Mouse (Mus musculus): ENCODE data around the gene Far2. TPM values are rescaled to one million over a fixed set of nuclear protein-coding genes. Genes with fewer than 3 reads are reported as not detected.
"Not testable (repeated sequence)": the region's sequence is repeated elsewhere in the genome, so short reads cannot be mapped to it uniquely, and the experiment has no call there.

Far2 gene
- polyA plus RNA-seq, 1 experiment: not detected

GRCm38 (mm10) chr6:148142421-148142820, 95.4 kb downstream of the Far2 start:
- H3K4me3 ChIP-seq (ENCODE audit: insufficient read depth, low read length): no peak overlapping the region
- TF ChIP-seq POLR2A (IDR thresholded peaks at IDR 0.05; ENCODE audit: borderline replicate concordance, low read depth, low read length) (no peak), CTCF (IDR thresholded peaks at IDR 0.05; ENCODE audit: low read depth, low read length) (no peak)
- H3K27ac ChIP-seq (ENCODE audit: insufficient read depth, low read depth, low read length): no peak overlapping the region
- H3K4me1 ChIP-seq (ENCODE audit: control insufficient read depth, insufficient read depth, low read length): no peaks in the 10 kb centered on the region

- H3K4me3 ChIP-seq (ENCODE audit: insufficient read depth, low read length); H3K27ac ChIP-seq (ENCODE audit: insufficient read depth, low read depth, low read length); H3K4me1 ChIP-seq (ENCODE audit: control insufficient read depth, insufficient read depth, low read length): not testable (repeated sequence)
These were observed 105.2 kb downstream of the Far2 start for GRCm38 (mm10) chr6:148152305-148152704.

GRCm38 (mm10) chr6:148172904-148173303, 125.8 kb downstream of the Far2 start:
- H3K4me1 ChIP-seq (ENCODE audit: control insufficient read depth, insufficient read depth, low read length): no peaks in the 10 kb centered on the region
- H3K27ac ChIP-seq (ENCODE audit: insufficient read depth, low read depth, low read length): no peak overlapping the region
- no peak overlapping the region for H3K4me3 ChIP-seq (ENCODE audit: insufficient read depth, low read length)
- no peak for TF ChIP-seq POLR2A (IDR thresholded peaks at IDR 0.05; ENCODE audit: borderline replicate concordance, low read depth, low read length)
- no peak for TF ChIP-seq CTCF (IDR thresholded peaks at IDR 0.05; ENCODE audit: low read depth, low read length)

- Histone ChIP-seq H3K4me1 (ENCODE audit: control insufficient read depth, insufficient read depth, low read length) (no peaks in the 10 kb centered on the region), H3K4me3 (ENCODE audit: insufficient read depth, low read length) (no peak overlapping the region), H3K27ac (ENCODE audit: insufficient read depth, low read depth, low read length) (no peak overlapping the region)
- no peak for TF ChIP-seq CTCF (IDR thresholded peaks at IDR 0.05; ENCODE audit: low read depth, low read length)
- no peak for TF ChIP-seq POLR2A (IDR thresholded peaks at IDR 0.05; ENCODE audit: borderline replicate concordance, low read depth, low read length)
These were observed 138.6 kb downstream of the Far2 start for GRCm38 (mm10) chr6:148185694-148186093.

- TF ChIP-seq CTCF (IDR thresholded peaks at IDR 0.05; ENCODE audit: low read depth, low read length) (no peak), POLR2A (IDR thresholded peaks at IDR 0.05; ENCODE audit: borderline replicate concordance, low read depth, low read length) (no peak)
- H3K27ac ChIP-seq (ENCODE audit: insufficient read depth, low read depth, low read length): no peak overlapping the region
- H3K4me3 ChIP-seq (ENCODE audit: insufficient read depth, low read length): no peak overlapping the region
- no peaks in the 10 kb centered on the region for H3K4me1 ChIP-seq (ENCODE audit: control insufficient read depth, insufficient read depth, low read length)
These were observed 147.1 kb downstream of the Far2 start for GRCm38 (mm10) chr6:148193972-148194701.

- H3K27ac ChIP-seq (ENCODE audit: insufficient read depth, low read depth, low read length): no peak overlapping the region
- H3K4me1 ChIP-seq (ENCODE audit: control insufficient read depth, insufficient read depth, low read length): no peaks in the 10 kb centered on the region
- no peak overlapping the region for H3K4me3 ChIP-seq (ENCODE audit: insufficient read depth, low read length)
- no peak for TF ChIP-seq CTCF (IDR thresholded peaks at IDR 0.05; ENCODE audit: low read depth, low read length)
These were observed 152.1 kb downstream of the Far2 start for GRCm38 (mm10) chr6:148199177-148199576.

GRCm38 (mm10) chr6:148199729-148200128, 152.7 kb downstream of the Far2 start:
- H3K27ac ChIP-seq (ENCODE audit: insufficient read depth, low read depth, low read length): no peak overlapping the region

GRCm38 (mm10) chr6:148205134-148205533, 158.1 kb downstream of the Far2 start:
- TF ChIP-seq CTCF (IDR thresholded peaks at IDR 0.05; ENCODE audit: low read depth, low read length): no peak
- no peak for TF ChIP-seq POLR2A (IDR thresholded peaks at IDR 0.05; ENCODE audit: borderline replicate concordance, low read depth, low read length)
- Histone ChIP-seq H3K4me3 (ENCODE audit: insufficient read depth, low read length) (no peak overlapping the region), H3K4me1 (ENCODE audit: control insufficient read depth, insufficient read depth, low read length) (peaks cover 2% of the 10 kb centered on the region; the same call in 1 of the 2 replicates), H3K27ac (ENCODE audit: insufficient read depth, low read depth, low read length) (no peak overlapping the region)

More at GRCm38 (mm10) chr6:148199729-148200128, 152.7 kb downstream of the Far2 start:
- Histone ChIP-seq H3K4me1 (ENCODE audit: control insufficient read depth, insufficient read depth, low read length) (no peaks in the 10 kb centered on the region), H3K4me3 (ENCODE audit: insufficient read depth, low read length) (no peak overlapping the region)
- TF ChIP-seq CTCF (IDR thresholded peaks at IDR 0.05; ENCODE audit: low read depth, low read length) (no peak), POLR2A (IDR thresholded peaks at IDR 0.05; ENCODE audit: borderline replicate concordance, low read depth, low read length) (no peak)

GRCm38 (mm10) chr6:148207522-148207921, 160.5 kb downstream of the Far2 start:
- H3K4me1 ChIP-seq (ENCODE audit: control insufficient read depth, insufficient read depth, low read length): peaks cover 2% of the 10 kb centered on the region; the same call in 1 of the 2 replicates
- no peak overlapping the region for H3K27ac ChIP-seq (ENCODE audit: insufficient read depth, low read depth, low read length)
- no peak overlapping the region for H3K4me3 ChIP-seq (ENCODE audit: insufficient read depth, low read length)
- TF ChIP-seq POLR2A (IDR thresholded peaks at IDR 0.05; ENCODE audit: borderline replicate concordance, low read depth, low read length) (no peak), CTCF (IDR thresholded peaks at IDR 0.05; ENCODE audit: low read depth, low read length) (no peak)

GRCm38 (mm10) chr6:148211391-148211876, 164.4 kb downstream of the Far2 start:
- Histone ChIP-seq H3K27ac (ENCODE audit: insufficient read depth, low read depth, low read length) (peak overlapping the region; percentile 43), H3K4me3 (ENCODE audit: insufficient read depth, low read length) (peak overlapping the region; percentile 99), H3K4me1 (ENCODE audit: control insufficient read depth, insufficient read depth, low read length) (peaks cover 5% of the 10 kb centered on the region)
- no peak for TF ChIP-seq POLR2A (IDR thresholded peaks at IDR 0.05; ENCODE audit: borderline replicate concordance, low read depth, low read length)
- no peak for TF ChIP-seq CTCF (IDR thresholded peaks at IDR 0.05; ENCODE audit: low read depth, low read length)

Measured in bone marrow macrophage, adult 2 months (primary cell).